Mouse (Mus musculus): ENCODE data around the gene Plekhb2. TPM values are rescaled to one million over a fixed set of nuclear protein-coding genes. Genes with fewer than 3 reads are reported as not detected.

The Plekhb2 gene
- 3.3 and 4.3 TPM in 2 replicates for polyA plus RNA-seq (2012; rRNA removed)

GRCm38 (mm10) chr1:34849745-34850342, at the start of gene Plekhb2:
Gene Plekhb2, plus strand, starts transcription at chr1:34849976.

GRCm38 (mm10) chr1:34842887-34843618, 6.7 kb upstream of the Plekhb2 start, which contains the start of gene Fam168b:
Gene Fam168b, minus strand, starts transcription at chr1:34843065.

Other genes starting within 250 kb of the Plekhb2 start
- 19.1 and 23.1 TPM in 2 replicates for gene Fam168b, start 6.9 kb upstream of the Plekhb2 start, polyA plus RNA-seq (2012; rRNA removed)

All from liver, embryonic 14 days (tissue).